Mouse (Mus musculus): Measurements from ENCODE around the gene Gm30083. TPM values are rescaled to one million over a fixed set of nuclear protein-coding genes. Genes with fewer than 3 reads are reported as not detected.

Gene Gm30083
- total RNA-seq, 1 experiment from 2014 or later = not detected

GRCm38 (mm10) chr14:33974752-33975151 is 40.2 kb downstream of the Gm30083 start:
- ATAC-seq (replicated peaks; ENCODE audit: insufficient number of reproducible peaks, low FRiP score, low TSS enrichment, poor library complexity, severe bottlenecking) = no peak

GRCm38 (mm10) chr14:33972679-33973078 is 42.3 kb downstream of the Gm30083 start:
- ATAC-seq (replicated peaks; ENCODE audit: insufficient number of reproducible peaks, low FRiP score, low TSS enrichment, poor library complexity, severe bottlenecking) = no peak

GRCm38 (mm10) chr14:33965675-33966074 is 49.3 kb downstream of the Gm30083 start:
- ATAC-seq (replicated peaks; ENCODE audit: insufficient number of reproducible peaks, low FRiP score, low TSS enrichment, poor library complexity, severe bottlenecking) = no peak

- no peak for ATAC-seq (replicated peaks; ENCODE audit: insufficient number of reproducible peaks, low FRiP score, low TSS enrichment, poor library complexity, severe bottlenecking)
These were observed 55.6 kb downstream of the Gm30083 start for GRCm38 (mm10) chr14:33959341-33959740.

GRCm38 (mm10) chr14:33958841-33959240 is 56.1 kb downstream of the Gm30083 start:
- ATAC-seq (replicated peaks; ENCODE audit: insufficient number of reproducible peaks, low FRiP score, low TSS enrichment, poor library complexity, severe bottlenecking) = no peak

GRCm38 (mm10) chr14:33958186-33958585 is 56.8 kb downstream of the Gm30083 start:
- ATAC-seq (replicated peaks; ENCODE audit: insufficient number of reproducible peaks, low FRiP score, low TSS enrichment, poor library complexity, severe bottlenecking) = no peak

- ATAC-seq (replicated peaks; ENCODE audit: insufficient number of reproducible peaks, low FRiP score, low TSS enrichment, poor library complexity, severe bottlenecking) = no peak
These were observed 58.9 kb downstream of the Gm30083 start for GRCm38 (mm10) chr14:33956055-33956454.

- no peak for ATAC-seq (replicated peaks; ENCODE audit: insufficient number of reproducible peaks, low FRiP score, low TSS enrichment, poor library complexity, severe bottlenecking)
These were observed 61.2 kb downstream of the Gm30083 start, which contains the start of gene Rbp3 for GRCm38 (mm10) chr14:33953761-33954160. TSS of gene Rbp3 (plus strand) at chr14:33954003.

GRCm38 (mm10) chr14:33952233-33952981 is 62.6 kb downstream of the Gm30083 start:
- ATAC-seq (replicated peaks; ENCODE audit: insufficient number of reproducible peaks, low FRiP score, low TSS enrichment, poor library complexity, severe bottlenecking) = no peak

- no peak for ATAC-seq (replicated peaks; ENCODE audit: insufficient number of reproducible peaks, low FRiP score, low TSS enrichment, poor library complexity, severe bottlenecking)
These were observed 68.9 kb downstream of the Gm30083 start for GRCm38 (mm10) chr14:33946125-33946524.

GRCm38 (mm10) chr14:33942222-33942621 is 72.8 kb downstream of the Gm30083 start:
- no peak for ATAC-seq (replicated peaks; ENCODE audit: insufficient number of reproducible peaks, low FRiP score, low TSS enrichment, poor library complexity, severe bottlenecking)

- ATAC-seq (replicated peaks; ENCODE audit: insufficient number of reproducible peaks, low FRiP score, low TSS enrichment, poor library complexity, severe bottlenecking) = no peak
These were observed 74.2 kb downstream of the Gm30083 start, which contains the start of gene Gdf2 for GRCm38 (mm10) chr14:33940739-33941138. TSS of gene Gdf2 (plus strand) at chr14:33941039.

GRCm38 (mm10) chr14:33939117-33939516 is 75.9 kb downstream of the Gm30083 start:
- no peak for ATAC-seq (replicated peaks; ENCODE audit: insufficient number of reproducible peaks, low FRiP score, low TSS enrichment, poor library complexity, severe bottlenecking)

Other genes with a start within 250 kb of the Gm30083 start
- 0.19 TPM in 1 of 3 replicates, not detected in the others for gene Gdf10, start 91.6 kb downstream of the Gm30083 start, total RNA-seq (2017)
- not detected in 3 replicates for gene Gdf2, start 74.1 kb downstream of the Gm30083 start, total RNA-seq (2017)
- gene Rbp3, start 61.2 kb downstream of the Gm30083 start, total RNA-seq (2017) = not detected in 3 replicates
- not detected in 3 replicates for gene Zfp488, start 36.4 kb downstream of the Gm30083 start, total RNA-seq (2017)
- gene Gm5460, start 1.6 kb upstream of the Gm30083 start, total RNA-seq (2017) = not detected in 3 replicates
- not detected in 3 replicates for gene Antxrl, start 37.5 kb upstream of the Gm30083 start, total RNA-seq (2017)
- gene Anxa8, start 70.8 kb upstream of the Gm30083 start, total RNA-seq (2017) = 3.4 to 4.0 TPM (median 3.6 TPM) in 3 replicates
- not detected in 3 replicates for gene A630023A22Rik, start 87.6 kb upstream of the Gm30083 start, total RNA-seq (2017)
- gene Npy4r, start 137.3 kb upstream of the Gm30083 start, total RNA-seq (2017) = not detected in 3 replicates
- gene Gprin2, start 186.5 kb upstream of the Gm30083 start, total RNA-seq (2017) = 0.10 TPM in 1 of 3 replicates, not detected in the others
- 0.10 to 0.53 TPM in 2 of 3 replicates, not detected in the other for gene Syt15, start 204.4 kb upstream of the Gm30083 start, total RNA-seq (2017)